Mouse (Mus musculus): ENCODE results near the gene Trem1.
A peak's percentile ranks its signal among the peaks of the same experiment; 100 is the strongest.

Trem1 gene

GRCm38 (mm10) chr17:48267591-48267990 is 35.0 kb downstream of the Trem1 start:
- DNase-seq (ENCODE audit: low spot score in 2 of 2) = peak; percentile 24 to 49

GRCm38 (mm10) chr17:48268276-48268675 is 35.7 kb downstream of the Trem1 start:
- no peak for DNase-seq (ENCODE audit: low spot score in 2 of 2)

GRCm38 (mm10) chr17:48269833-48270232 is 37.3 kb downstream of the Trem1 start:
- no peak for DNase-seq (ENCODE audit: low spot score in 2 of 2)

GRCm38 (mm10) chr17:48272158-48272557 is 39.6 kb downstream of the Trem1 start:
- DNase-seq (ENCODE audit: low spot score in 2 of 2) = peak; percentile 60 to 79

- no peak for DNase-seq (ENCODE audit: low spot score in 2 of 2)
Observed at GRCm38 (mm10) chr17:48272598-48272997, 40.0 kb downstream of the Trem1 start.

- no peak for DNase-seq (ENCODE audit: low spot score in 2 of 2)
Observed at GRCm38 (mm10) chr17:48274098-48274497, 41.5 kb downstream of the Trem1 start.

- DNase-seq (ENCODE audit: low spot score in 2 of 2) = peak; percentile 76 to 81
Observed at GRCm38 (mm10) chr17:48274885-48275284, 42.3 kb downstream of the Trem1 start.

- no peak for DNase-seq (ENCODE audit: low spot score in 2 of 2)
Observed at GRCm38 (mm10) chr17:48275736-48276135, 43.2 kb downstream of the Trem1 start.

GRCm38 (mm10) chr17:48278381-48278780 is 45.8 kb downstream of the Trem1 start:
- DNase-seq (ENCODE audit: low spot score in 2 of 2) = no peak

- DNase-seq (ENCODE audit: low spot score in 2 of 2) = no peak
Observed at GRCm38 (mm10) chr17:48279002-48279401, 46.4 kb downstream of the Trem1 start.

GRCm38 (mm10) chr17:48280943-48281738 is 48.6 kb downstream of the Trem1 start:
- no peak for DNase-seq (ENCODE audit: low spot score in 2 of 2)

- no peak for DNase-seq (ENCODE audit: low spot score in 2 of 2)
Observed at GRCm38 (mm10) chr17:48281739-48282085, 49.1 kb downstream of the Trem1 start.

- no peak for DNase-seq (ENCODE audit: low spot score in 2 of 2)
Observed at GRCm38 (mm10) chr17:48286765-48287164, 54.2 kb downstream of the Trem1 start.

- DNase-seq (ENCODE audit: low spot score in 2 of 2) = peak in 1 of 2 experiments; percentile 38
Observed at GRCm38 (mm10) chr17:48287276-48287675, 54.7 kb downstream of the Trem1 start.

GRCm38 (mm10) chr17:48293500-48294194 is 61.1 kb downstream of the Trem1 start:
- DNase-seq (ENCODE audit: low spot score in 2 of 2) = peak; percentile 36
